Mouse (Mus musculus): ENCODE data around the gene Snph. TPM values are rescaled to one million over a fixed set of nuclear protein-coding genes. Genes with fewer than 3 reads are reported as not detected.
"Not testable (repeated sequence)": the region's sequence is repeated elsewhere in the genome, so short reads cannot be mapped to it uniquely, and the experiment has no call there.

Snph gene
- polyA plus RNA-seq, 2 experiments: 0.62 to 1.5 TPM

DNA sequence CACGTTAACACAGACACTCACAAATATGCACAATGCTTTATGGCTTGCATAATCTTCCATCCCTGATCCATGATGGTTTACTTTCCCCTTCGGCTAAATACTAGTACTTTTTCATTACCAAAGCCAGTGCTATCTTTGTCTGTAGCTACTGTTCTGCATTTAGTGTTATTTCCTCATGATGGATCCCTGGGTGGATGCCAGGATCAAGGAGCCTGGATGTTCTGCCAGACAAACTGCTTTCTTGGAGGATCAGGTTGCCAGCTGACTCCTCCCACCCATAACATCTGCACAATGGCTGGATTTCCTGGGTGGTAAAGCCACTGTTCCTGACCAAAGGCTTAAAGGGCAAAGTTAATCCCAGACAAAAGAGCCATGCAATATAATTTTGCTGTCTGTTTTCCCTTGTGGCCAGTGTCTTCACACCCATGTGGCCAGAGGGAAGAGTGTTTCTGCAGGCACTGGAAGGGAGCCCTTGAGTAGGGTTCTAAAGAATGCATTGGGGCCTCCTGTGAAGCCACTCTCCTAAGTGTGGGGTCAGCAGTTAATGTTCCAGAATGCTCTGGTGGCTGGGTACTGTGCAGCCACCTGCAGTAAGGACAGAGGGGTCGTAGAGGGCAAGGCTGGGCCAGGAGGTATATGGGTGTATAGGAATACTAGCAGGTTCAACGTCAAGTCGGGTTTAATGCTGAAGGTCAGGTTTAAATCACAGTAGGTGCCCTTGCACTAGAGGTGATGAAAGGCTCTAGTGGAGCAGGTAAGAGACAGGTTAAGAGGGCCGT is 15.7 kb downstream of the Snph start:
- WGBS: 75% methylated on average over 6 of the region's 6 CpGs
- no peak for TF ChIP-seq POLR2A (IDR thresholded peaks at IDR 0.05; ENCODE audit: borderline replicate concordance, extremely low read depth, insufficient read depth, insufficient read length)
- no peak overlapping the region for H3K27ac ChIP-seq (replicated peaks; ENCODE audit: low read depth, low read length)
- no peak overlapping the region for H3K4me2 ChIP-seq (replicated peaks; ENCODE audit: low read depth, low read length, severe bottlenecking)
- H3K9ac ChIP-seq (ENCODE audit: low read depth, low read length, severe bottlenecking): no peak overlapping the region
- H3K4me1 ChIP-seq (ENCODE audit: control insufficient read depth, insufficient read depth, low read length): no peaks in the 10 kb centered on the region
- DNase-seq (ENCODE audit: low spot score): no peak
- H3K9me3 ChIP-seq (ENCODE audit: control insufficient read depth, low read length): no peaks in the 10 kb centered on the region
- H3K36me3 ChIP-seq (ENCODE audit: control insufficient read depth, insufficient read depth, low read length): no peaks in the 10 kb centered on the region
- no peak overlapping the region for H3K4me3 ChIP-seq (replicated peaks; ENCODE audit: low read length)
- no peaks in the 10 kb centered on the region for H3K27me3 ChIP-seq (ENCODE audit: control insufficient read depth, insufficient read depth, low read length)
- ATAC-seq (ENCODE audit: low FRiP score, low read depth): no peak

DNA sequence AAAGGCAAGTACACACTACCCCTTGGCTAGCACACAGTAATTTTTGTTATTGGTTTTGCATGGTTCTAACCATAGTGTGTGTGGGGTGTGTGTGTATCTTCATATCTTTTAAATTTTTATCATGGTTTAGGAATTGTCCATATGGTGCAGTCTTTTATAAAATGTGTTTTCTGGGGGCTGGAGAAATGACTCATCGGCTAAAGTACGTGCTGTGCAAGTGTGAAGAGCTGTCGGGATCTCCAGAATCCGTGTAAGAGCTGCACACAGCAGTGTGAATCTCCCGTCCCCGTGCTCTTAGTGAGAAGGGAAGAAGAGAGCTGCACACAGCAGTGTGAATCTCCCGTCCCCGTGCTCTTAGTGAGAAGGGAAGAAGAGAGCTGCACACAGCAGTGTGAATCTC is 16.6 kb downstream of the Snph start:
- H3K4me1 ChIP-seq (ENCODE audit: control insufficient read depth, insufficient read depth, low read length); H3K9me3 ChIP-seq (ENCODE audit: control insufficient read depth, low read length); ATAC-seq (ENCODE audit: low FRiP score, low read depth); H3K36me3 ChIP-seq (ENCODE audit: control insufficient read depth, insufficient read depth, low read length); H3K9ac ChIP-seq (ENCODE audit: low read depth, low read length, severe bottlenecking); H3K4me2 ChIP-seq (replicated peaks; ENCODE audit: low read depth, low read length, severe bottlenecking); DNase-seq (ENCODE audit: low spot score); H3K27me3 ChIP-seq (ENCODE audit: control insufficient read depth, insufficient read depth, low read length); H3K27ac ChIP-seq (replicated peaks; ENCODE audit: low read depth, low read length); H3K4me3 ChIP-seq (replicated peaks; ENCODE audit: low read length): not testable (repeated sequence)
- WGBS: 83% methylated on average over 6 of the region's 8 CpGs

DNA sequence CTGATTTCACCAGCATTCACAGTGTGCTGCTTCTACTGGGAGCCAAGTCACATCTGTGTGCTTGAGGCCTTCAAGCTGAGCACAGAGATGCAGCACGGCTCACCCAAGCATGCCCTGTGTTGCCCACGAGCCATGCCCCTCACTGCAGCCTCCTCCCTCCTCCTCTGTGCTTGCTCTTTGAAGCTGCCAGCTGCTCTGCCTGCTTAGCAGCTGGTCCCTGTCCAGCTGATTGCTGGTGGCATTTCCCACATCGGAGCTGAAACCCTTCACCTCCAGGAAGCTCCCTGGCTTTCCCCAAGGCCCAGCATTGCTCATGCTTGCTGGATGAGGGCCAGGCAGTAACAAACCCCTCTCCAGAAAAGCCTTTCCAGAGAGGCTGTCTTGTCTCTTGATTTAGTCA is 22.4 kb downstream of the Snph start:
- H3K9ac ChIP-seq (ENCODE audit: low read depth, low read length, severe bottlenecking): no peak overlapping the region
- no peak overlapping the region for H3K4me2 ChIP-seq (replicated peaks; ENCODE audit: low read depth, low read length, severe bottlenecking)
- no peaks in the 10 kb centered on the region for H3K36me3 ChIP-seq (ENCODE audit: control insufficient read depth, insufficient read depth, low read length)
- no peak for TF ChIP-seq POLR2A (IDR thresholded peaks at IDR 0.05; ENCODE audit: borderline replicate concordance, extremely low read depth, insufficient read depth, insufficient read length)
- H3K4me1 ChIP-seq (ENCODE audit: control insufficient read depth, insufficient read depth, low read length): peaks cover 11% of the 10 kb centered on the region
- H3K27ac ChIP-seq (replicated peaks; ENCODE audit: low read depth, low read length): no peak overlapping the region
- H3K9me3 ChIP-seq (ENCODE audit: control insufficient read depth, low read length): no peaks in the 10 kb centered on the region
- DNase-seq (ENCODE audit: low spot score) (no peak), ATAC-seq (ENCODE audit: low FRiP score, low read depth) (0 out of 2 replicates have a peak, but pooled peaks have one; percentile 19)
- 30% methylated on average over 3 of the region's 3 CpGs for WGBS
- H3K27me3 ChIP-seq (ENCODE audit: control insufficient read depth, insufficient read depth, low read length): no peaks in the 10 kb centered on the region
- H3K4me3 ChIP-seq (replicated peaks; ENCODE audit: low read length): no peak overlapping the region

DNA sequence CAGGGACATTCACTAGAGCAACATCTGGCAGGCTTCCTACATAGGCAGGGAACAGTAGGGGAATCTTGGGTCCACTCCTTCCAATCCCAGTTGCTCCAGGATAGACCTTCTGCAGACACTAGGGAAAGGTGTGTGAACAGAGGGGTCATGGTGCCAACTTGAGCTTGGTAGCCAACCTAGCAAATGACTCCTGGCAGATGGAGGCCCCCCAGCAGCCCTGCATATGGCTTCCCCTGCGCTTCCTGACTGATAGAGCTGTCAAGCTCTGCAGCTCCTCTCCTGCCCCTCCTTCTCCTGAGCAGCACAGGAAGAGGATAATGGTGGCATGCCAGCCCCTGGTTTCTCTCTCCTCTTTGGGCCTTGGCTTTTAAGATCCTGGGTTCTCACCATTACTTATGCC is 24.0 kb downstream of the Snph start:
- Histone ChIP-seq H3K27me3 (ENCODE audit: control insufficient read depth, insufficient read depth, low read length) (no peaks in the 10 kb centered on the region), H3K27ac (replicated peaks; ENCODE audit: low read depth, low read length) (no peak overlapping the region), H3K36me3 (ENCODE audit: control insufficient read depth, insufficient read depth, low read length) (no peaks in the 10 kb centered on the region), H3K4me1 (ENCODE audit: control insufficient read depth, insufficient read depth, low read length) (peaks cover 12% of the 10 kb centered on the region), H3K9ac (ENCODE audit: low read depth, low read length, severe bottlenecking) (no peak overlapping the region), H3K9me3 (ENCODE audit: control insufficient read depth, low read length) (no peaks in the 10 kb centered on the region), H3K4me3 (replicated peaks; ENCODE audit: low read length) (no peak overlapping the region), H3K4me2 (replicated peaks; ENCODE audit: low read depth, low read length, severe bottlenecking) (no peak overlapping the region)
- ATAC-seq (ENCODE audit: low FRiP score, low read depth) (no peak), DNase-seq (ENCODE audit: low spot score) (no peak)
- no peak for TF ChIP-seq POLR2A (IDR thresholded peaks at IDR 0.05; ENCODE audit: borderline replicate concordance, extremely low read depth, insufficient read depth, insufficient read length)
- 70% methylated on average over 1 of the region's 1 CpGs for WGBS

DNA sequence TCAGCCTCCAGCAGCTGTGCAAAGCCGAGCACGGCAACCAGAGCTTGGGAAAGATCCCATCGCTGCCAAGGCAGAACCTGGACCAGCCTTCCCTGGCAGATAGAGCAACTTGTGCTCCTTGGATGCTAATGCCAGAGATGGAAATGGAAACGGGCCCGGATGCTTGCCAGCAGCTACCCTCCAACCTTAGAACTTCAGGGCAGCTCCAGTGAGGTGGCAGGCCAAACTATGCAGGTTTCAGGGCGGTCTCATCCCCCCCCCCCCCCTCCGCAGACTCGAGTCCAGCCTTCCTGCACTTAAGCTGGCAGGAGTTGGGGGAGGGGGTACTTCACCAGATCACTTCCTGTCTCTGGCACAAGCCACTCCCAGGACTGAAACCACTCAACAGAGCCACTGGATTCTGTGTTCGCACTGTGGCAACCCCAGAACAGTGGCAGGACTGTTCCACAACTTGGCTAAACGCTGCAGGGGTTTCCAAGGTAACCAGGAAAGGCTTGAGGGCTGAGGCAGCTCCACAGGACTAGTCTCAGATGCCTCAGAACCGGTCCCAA is 26.9 kb downstream of the Snph start:
- no peaks in the 10 kb centered on the region for H3K36me3 ChIP-seq (ENCODE audit: control insufficient read depth, insufficient read depth, low read length)

More for the DNA sequence above, 26.9 kb downstream of the Snph start:
- WGBS: 33% methylated on average over 9 of the region's 11 CpGs
- Histone ChIP-seq H3K27me3 (ENCODE audit: control insufficient read depth, insufficient read depth, low read length) (no peaks in the 10 kb centered on the region), H3K4me1 (ENCODE audit: control insufficient read depth, insufficient read depth, low read length) (peaks cover 16% of the 10 kb centered on the region), H3K4me3 (replicated peaks; ENCODE audit: low read length) (peak overlapping the region; percentile 5; the same call in 1 of the 2 replicates), H3K4me2 (replicated peaks; ENCODE audit: low read depth, low read length, severe bottlenecking) (peak overlapping the region; percentile 13; the same call in 1 of the 2 replicates), H3K27ac (replicated peaks; ENCODE audit: low read depth, low read length) (peak overlapping the region; percentile 33; the same call in 1 of the 2 replicates), H3K9ac (ENCODE audit: low read depth, low read length, severe bottlenecking) (no peak overlapping the region), H3K9me3 (ENCODE audit: control insufficient read depth, low read length) (no peaks in the 10 kb centered on the region)
- TF ChIP-seq POLR2A (IDR thresholded peaks at IDR 0.05; ENCODE audit: borderline replicate concordance, extremely low read depth, insufficient read depth, insufficient read length): no peak
- ATAC-seq (ENCODE audit: low FRiP score, low read depth) (peak; percentile 54), DNase-seq (ENCODE audit: low spot score) (peak; percentile 45)

Measured in limb, embryonic 14.5 days (tissue).